Mouse (Mus musculus): ENCODE measurements around the gene Alg12.

Alg12 gene

DNA sequence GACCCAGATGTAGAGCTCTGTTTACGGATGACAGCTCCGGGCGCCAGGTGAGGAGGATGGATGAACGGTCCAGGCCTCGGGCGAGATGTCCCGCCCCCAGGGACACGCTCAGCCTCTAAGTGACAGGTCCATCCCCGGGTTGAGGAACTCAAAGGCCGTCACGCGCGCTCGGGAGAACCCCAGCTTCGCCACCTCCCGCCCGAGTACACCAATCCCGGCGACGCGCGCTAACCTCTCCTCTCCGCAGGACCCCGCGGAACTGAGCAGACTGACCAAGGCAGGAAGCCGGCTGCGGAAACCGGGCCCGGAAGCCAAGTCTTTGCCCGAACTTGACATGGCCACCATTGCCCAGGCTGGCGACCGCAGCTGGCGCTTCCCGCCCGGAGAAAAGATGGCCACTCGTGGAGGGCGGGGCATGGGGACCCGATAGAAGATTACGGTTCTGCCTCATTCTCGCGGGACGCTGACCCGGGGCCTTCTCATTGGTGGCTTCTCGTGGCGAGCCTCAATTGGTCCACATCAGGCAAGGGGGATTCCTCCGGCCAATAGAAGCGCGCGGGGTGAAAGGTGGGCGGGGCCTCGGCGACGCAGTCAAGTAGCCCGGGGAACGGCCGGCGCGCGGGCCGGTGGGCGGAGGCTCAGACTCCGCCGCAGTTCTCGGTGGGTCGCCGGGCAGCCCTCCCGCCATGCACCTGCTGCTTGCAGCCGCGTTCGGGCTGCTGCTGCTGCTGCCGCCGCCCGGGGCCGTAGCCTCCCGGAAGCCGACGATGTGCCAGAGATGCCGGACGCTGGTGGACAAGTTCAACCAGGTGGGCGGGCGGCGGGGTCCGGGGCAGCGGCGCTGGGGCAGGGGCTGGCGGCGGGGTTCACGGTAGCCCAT lies at the start of gene Alg12, which contains the start of gene Creld2:
Gene Alg12, minus strand, starts transcription at position 293 of the 880 bp plus-strand sequence.
Gene Creld2, plus strand, starts transcription at position 621 of the 880 bp plus-strand sequence.
- in situ Hi-C loops (cut with MboI; ENCODE audit: low sequenced_read_pairs), result no loop called here

DNA sequence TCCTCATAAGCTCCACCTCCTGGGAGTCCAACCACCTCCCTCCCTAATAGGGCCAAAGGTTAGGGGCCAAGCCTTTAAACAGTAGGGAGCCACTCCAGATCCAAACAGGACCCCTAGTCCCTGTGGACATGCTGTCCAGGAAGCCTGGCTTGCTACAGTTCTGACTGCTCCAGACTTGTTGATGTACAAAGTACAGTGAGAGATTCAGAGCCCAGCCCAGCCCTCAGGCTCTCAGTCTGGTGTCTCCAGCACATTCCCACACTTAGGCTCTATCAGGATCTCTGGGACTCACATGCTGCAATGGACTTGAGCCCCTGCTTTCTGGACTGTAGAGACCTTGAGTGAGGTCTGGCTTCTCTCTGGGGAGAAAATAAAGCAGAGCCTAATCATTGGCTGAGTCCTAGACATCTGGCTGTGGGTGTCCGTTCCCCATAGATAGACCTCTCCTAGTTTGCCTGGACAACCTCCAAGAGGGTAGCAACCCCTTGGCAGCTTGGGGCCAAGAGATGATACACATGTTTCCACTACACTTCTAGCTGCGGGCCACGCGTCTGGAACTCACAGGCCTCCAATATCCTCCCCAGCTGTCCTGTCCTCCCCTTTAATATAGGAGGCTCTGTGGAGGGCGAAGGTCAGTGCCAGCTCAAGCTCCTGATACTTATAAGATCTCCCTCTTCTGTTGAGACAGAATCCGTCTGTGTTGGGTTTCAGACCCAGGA lies 49.1 kb upstream of the Alg12 start:
- in situ Hi-C loops (cut with MboI; ENCODE audit: low sequenced_read_pairs), result no loop called here

DNA sequence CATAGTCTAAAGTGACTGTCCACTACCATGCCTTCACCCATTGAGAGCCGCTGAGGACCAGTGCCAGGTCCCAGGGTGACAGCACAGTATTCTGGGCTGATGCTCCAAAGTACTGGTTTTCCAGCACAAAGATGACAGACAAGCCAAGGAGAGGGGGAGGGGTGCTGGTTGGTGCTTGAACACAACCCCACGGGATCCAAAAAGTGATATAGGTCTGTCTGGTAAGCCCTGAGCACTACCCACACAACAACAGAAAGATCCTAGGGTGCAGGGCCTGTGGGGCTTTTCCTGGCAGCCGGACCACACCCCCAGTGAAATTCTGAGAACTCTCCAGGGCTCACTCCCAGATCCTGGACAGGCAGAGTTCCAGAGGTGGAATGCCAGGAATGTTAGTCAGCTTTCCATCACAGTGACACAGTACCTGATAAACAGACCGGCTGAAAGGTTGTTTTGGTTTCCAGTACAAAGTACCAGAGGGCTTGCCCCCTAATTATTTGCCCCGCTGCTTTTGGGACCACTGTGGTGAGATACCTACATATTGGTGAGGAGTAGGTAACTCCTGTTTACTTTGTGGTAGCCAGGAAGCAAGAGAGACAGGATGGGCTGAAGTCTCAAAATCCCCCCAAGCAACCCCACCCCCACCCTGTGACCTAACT lies 48.4 kb upstream of the Alg12 start:
- in situ Hi-C loops (cut with MboI; ENCODE audit: low sequenced_read_pairs), result no loop called here

DNA sequence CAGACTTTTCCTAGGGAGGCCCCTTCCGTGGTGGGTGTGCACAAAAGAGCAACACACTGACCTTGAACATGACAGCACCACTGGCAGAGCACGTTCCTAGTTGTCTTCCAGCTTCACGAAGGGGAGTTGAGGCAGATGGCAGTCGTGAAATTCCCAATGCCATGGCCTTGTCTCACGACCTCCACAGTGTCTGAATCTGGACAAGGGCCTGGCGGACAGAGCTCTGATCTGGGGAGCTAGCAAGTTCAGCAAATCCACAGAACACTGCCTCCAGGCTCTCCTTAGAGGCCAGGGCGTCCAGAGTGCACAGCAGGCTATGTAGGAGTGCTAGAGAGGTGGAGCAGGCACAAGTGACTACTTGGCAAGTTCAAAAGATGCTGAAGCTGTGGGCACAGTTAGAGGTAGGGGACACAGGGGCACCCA lies 47.8 kb upstream of the Alg12 start:
- in situ Hi-C loops (cut with MboI; ENCODE audit: low sequenced_read_pairs), result no loop called here

DNA sequence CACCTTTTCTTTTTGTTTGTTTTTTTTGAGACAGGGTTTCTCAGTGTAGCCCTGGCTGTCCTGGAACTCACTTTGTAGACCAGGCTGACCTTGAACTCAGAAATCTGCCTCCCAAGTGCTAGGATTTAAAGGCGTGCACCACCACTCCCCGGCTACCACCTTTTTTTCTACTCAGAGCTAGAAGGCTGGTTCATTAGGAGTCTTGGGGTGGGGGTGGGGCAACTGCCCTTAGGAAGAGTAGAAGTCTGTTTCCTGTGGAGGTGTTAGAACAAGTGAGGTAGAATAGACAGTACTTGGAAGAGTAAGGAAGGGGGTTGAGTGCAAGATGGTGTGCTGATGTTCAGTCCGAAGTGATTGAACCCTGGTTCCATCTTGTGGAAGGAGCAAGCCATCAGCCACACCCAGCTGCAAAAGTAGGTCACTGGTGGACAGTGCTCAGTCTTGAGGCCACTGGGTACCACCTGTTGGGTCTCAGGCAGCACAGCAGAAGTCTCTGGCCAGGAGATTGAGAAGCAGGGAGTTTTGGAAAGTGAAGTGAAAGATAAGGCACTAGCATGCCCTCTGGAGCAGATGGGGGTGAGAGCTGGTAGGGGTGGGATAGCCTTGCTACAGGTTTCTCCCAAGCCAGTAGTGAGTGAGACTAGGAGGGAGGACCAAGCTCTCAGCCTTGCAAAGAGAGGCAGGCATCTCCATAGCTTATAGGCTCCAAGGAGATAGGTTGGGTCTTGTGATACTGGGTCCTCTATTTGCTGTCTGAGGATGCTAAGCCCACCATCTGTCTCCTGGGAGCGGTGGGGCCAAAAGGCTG lies 47.0 kb upstream of the Alg12 start:
- in situ Hi-C loops (cut with MboI; ENCODE audit: low sequenced_read_pairs), result no loop called here

DNA sequence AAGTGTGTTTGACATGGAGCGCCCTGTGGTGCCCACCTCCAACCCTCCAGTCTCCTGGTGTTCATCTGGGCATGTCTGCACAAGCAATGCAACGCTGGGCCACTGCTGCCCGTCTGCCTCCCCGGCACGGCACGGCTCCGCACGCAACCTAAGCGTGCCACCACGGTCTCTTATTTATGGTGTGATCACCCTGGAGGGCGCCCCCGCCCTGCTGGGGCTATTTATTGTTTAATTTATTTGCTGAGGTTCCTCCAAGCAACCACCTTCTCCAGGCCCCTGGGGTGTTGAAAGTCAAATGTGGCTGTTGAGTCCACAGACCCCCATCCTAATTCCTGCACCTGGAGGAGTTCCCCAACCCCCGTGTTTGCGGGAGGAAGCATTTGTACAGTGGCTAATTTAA lies 45.9 kb upstream of the Alg12 start:
- in situ Hi-C loops (cut with MboI; ENCODE audit: low sequenced_read_pairs), result no loop called here

DNA sequence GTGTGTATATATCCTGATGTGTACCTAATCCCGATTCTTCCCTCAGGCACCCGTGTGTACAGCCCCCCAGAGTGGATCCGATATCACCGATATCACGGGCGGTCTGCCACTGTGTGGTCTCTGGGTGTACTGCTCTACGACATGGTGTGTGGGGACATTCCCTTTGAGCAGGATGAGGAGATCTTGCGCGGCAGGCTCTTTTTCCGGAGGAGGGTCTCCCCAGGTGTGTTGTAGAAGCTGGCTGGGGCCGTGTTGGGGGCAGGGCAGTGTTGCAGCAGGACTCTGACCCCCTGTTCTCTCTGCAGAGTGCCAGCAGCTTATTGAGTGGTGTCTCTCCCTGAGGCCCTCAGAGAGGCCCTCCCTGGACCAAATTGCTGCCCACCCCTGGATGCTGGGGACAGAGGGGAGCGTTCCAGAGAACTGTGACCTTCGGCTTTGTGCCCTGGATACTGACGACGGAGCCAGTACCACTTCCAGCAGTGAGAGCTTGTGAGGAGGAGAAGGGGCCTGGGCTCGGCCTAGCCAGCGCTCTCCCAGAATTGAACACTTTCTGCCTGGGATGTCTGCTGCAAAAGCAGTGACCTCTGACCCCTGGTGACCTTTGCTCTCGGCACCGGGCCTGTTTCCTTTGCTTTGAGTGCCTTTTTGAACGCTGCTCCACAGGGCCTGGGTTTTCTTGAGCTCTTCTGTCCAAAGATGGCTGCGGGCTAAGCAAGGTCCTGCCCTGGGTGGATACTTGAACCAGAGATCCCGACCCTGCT lies 45.3 kb upstream of the Alg12 start:
- in situ Hi-C loops (cut with MboI; ENCODE audit: low sequenced_read_pairs), result no loop called here

DNA sequence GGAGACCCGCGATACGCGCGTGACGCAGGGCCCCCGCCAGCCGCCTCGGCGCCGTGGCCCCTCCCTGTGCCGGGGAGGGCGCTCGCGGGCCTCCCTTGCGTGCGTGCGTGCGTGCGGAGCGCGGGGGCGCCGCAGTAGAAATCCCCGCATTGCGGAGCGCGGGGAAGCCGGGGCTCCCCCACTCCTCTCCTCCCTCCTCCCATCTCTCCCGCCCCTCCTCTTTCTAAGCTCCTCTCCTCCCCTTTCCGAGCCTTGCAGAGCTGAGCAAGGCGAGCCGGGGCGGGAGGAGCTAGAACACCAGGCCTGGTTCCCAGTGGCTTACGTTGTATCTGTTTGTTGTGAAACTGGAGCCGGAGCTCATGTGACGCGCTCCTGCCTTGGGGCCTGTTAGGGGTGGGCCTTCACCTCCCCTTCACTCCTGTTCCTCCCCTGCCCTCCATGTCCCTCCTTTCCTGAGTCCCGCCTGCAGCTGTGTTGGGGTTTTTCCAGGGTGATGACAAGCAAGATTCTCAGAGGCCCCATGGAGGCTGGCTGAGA lies 44.6 kb upstream of the Alg12 start:
- in situ Hi-C loops (cut with MboI; ENCODE audit: low sequenced_read_pairs), result no loop called here

DNA sequence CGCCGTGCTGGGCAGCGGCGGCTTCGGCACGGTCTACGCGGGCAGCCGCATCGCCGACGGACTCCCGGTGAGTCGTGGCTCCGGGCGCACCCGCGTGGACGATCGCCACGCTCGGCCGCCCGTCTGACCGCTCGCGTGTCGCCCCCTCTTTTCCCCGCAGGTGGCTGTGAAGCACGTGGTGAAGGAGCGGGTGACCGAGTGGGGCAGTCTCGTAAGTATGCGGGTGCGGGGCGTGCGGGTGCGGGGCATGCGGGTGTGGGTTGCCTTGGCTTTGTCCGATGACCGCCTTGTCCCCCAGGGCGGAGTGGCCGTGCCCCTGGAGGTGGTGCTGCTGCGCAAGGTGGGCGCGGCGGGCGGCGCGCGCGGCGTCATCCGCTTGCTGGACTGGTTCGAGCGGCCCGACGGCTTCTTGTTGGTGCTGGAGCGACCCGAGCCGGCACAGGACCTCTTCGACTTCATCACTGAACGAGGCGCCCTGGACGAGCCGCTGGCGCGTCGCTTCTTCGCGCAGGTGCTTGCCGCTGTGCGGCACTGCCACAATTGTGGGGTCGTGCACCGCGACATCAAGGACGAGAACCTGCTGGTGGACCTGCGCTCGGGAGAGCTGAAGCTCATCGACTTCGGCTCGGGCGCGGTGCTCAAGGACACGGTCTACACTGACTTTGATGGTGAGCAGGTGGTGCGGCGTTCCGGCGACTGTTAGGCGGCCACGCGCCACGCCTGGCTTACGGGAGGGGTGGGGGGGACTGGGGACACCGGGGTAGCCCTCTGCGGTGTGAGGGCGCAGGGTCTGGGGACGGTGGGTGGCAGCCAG lies 44.0 kb upstream of the Alg12 start:
- in situ Hi-C loops (cut with MboI; ENCODE audit: low sequenced_read_pairs), result no loop called here

DNA sequence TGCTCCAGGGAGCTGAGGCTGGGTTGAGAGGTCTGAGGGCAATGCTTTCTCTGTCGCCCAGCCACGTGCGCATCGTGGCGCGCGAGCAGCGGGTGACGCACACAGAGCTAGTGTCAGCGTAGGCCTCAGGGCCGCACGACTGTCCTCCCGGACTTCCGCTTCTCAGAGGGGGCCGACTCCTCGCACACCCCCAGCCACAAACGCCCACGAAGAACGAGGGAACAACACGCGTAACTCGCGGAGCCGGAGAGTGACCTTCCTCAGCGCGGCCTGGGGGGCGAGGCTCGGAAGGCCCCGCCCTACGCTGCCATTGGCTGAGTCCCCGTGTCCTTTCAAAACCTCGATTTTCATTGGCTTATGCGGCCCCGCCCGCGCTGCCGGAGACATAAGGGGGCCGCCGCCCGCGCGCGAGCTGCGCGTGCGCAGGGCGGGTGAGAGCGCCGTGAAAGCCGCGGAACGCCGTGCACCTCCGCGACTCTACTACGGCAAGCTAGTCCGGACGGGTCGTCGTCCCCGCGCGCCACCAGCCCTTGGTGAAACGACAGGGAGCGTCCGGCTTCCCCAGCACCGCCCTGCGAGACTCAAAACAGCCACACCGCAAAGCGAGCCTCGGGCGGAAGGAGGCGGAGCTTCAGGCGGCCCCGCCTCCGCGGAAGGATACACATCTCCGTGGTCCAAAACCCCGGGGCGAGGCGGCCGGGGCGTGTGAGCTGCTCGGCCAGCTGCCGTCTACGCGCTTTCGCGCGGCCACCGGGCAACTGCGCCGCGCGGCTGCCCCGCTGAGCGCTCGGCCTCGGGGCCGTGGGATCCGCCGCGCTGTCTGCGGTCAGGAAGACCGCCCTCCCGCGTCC lies 42.9 kb upstream of the Alg12 start, which contains the start of gene Pim3:
Gene Pim3, plus strand, starts transcription at position 415 of the 851 bp plus-strand sequence.
- in situ Hi-C loops (cut with MboI; ENCODE audit: low sequenced_read_pairs), result no loop called here

DNA sequence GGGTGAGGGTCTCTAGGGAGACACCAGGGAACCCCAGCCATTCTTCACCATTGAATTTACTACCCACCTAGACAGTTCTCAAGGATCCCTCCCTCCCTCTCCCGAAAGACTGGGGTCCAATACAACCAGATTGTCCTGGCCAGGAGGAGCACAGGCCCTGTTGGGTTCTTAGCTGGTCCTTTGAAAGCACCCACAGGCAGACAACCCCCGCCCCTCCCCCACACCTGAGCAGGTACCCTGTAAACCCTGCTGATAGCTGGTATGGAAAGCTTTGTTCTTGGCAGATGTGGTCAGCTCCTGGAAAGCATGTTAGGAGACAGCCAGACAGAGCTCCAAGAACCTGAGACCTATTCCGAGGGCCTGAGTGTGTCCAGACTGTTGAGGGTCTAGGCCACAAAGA lies 41.7 kb upstream of the Alg12 start:
- in situ Hi-C loops (cut with MboI; ENCODE audit: low sequenced_read_pairs), result no loop called here

DNA sequence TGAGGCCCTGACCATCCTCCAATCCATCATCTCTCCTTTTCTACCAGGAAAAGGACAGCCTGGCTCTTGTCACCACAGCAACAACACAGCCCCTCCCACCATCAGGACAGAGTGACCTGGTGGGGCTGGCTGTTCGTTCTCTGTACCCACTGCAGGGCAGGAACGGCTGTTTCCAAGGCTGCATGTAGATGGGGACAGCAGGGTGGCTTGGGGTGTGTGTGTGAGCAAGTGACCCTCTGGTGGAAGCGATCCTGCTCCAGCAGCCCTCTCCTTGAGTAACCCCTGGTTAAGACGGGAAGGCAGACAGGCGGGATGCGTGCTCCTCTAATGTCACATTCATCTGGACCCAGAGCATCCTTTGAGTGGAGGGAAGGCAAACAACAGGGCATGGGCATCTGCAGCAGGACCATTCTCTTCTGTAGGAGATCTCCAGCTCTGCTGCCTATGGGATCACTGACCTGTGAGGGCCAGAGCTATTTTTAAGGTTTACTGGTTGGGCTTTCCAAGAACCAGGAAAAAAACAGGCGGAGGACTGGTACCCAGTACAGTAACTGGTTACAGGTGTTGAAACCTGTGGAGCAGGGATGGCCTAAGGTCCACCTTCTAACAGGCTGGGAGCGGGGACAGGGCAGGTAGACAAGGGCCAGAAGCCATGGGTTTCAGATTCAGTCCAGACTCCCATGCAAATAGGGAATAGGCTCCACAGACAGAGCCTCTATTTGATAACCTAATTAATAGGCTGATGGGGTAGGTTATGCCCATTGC lies 40.3 kb upstream of the Alg12 start:
- in situ Hi-C loops (cut with MboI; ENCODE audit: low sequenced_read_pairs), result no loop called here

DNA sequence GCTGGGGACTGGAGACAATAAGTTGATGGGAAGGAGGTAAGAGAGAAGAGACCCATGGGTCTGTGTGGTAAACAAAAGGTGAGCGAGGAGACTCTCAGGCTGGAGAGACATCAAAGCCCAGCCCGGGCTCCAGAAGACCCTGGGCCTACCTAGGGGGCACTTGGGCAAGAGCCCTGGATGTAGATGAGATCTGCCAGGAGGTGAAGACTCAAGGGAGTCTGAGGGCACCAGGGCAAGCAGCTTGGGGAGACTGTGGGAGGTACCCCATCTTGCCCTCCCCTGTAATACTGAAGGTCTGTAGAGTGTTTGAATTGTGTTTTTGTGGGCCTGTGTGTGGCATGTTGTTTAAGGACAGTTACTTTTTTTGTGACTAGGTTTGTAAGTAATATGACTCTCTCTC lies 39.6 kb upstream of the Alg12 start:
- in situ Hi-C loops (cut with MboI; ENCODE audit: low sequenced_read_pairs), result no loop called here

DNA sequence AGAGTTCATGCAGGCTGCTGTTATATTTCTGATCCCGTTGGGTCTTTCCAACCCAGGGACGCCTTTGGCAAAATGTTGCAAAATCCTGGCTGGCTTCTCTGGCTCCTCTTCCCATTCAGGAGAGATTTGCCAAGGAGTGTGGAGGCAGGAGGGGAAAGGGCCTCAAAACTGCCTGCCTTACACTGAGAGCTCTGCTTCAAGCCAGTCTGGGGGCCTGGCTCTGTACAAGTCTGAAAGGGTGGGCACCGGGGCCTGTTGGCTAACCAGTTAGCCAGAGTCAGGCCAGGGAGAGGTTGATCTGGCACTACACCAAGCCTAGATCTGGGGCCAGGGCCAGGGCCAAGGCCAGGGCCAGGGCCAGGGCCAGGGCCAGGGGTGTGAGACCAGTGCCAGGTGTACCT lies 39.0 kb upstream of the Alg12 start:
- in situ Hi-C loops (cut with MboI; ENCODE audit: low sequenced_read_pairs), result no loop called here

DNA sequence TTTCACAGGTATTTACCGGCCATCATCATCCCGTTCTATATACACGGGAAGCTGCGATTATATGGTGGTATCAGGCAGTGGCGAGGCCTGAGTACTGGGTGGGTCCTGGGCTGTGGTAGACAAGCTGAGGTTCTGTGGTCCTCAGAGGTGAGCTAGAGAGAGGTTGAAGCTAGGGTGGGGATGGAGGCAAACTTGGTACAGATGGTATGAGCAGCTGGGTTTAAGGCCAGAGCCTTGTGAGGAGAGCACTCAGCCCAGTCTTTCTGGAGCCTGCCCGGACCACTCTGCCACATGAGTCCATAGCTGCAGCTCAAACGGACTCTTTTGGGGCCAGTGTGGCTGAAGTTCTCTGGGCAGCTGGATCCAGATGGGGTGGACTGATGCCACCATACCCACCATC lies 38.2 kb upstream of the Alg12 start:
- in situ Hi-C loops (cut with MboI; ENCODE audit: low sequenced_read_pairs), result no loop called here

DNA sequence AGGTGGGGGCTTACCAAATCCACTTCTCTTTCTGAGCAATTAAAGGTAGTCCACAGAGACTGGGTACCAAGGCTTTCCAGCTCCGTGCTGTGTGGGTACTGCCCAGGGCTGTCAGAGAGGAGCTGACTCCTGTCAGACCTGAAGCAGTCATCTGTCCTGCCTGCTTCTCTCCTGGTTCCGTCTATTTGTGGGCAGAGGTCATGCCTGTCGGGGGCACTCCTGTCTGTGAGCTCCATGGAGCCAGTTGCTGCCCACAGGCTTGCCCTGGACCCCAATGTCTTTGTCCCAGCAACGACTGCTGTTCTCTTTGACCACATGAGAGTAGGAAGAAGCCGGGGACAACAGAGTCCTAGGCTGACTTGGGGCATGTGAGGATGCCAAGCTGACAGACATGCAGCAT lies 37.5 kb upstream of the Alg12 start:
- in situ Hi-C loops (cut with MboI; ENCODE audit: low sequenced_read_pairs), result no loop called here

DNA sequence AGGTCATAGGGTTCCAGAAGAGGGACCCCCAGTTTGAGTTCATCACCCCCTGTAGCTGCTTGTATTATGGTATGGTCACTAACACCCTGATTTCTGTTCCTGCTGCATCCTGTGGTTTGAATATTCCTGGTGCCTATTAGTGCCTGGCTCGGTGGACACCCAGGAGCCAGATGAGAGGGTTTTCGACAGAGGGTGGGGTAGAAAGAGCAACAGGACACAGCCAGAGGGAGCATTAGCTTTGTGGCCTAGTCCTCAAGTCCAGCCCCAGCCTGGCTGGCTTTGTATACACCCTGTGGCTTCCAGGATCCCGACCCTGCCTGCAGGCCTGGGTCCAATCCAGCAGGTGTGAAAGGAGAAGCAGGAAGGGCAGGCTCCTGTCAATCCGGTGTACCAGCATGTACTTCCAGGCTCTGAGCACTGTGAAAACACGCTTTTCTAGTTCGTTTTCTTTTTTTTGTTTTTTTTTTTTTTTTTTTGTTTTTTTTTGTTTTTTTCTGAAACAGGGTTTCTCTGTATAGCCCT lies 36.8 kb upstream of the Alg12 start:
- in situ Hi-C loops (cut with MboI; ENCODE audit: low sequenced_read_pairs), result no loop called here
